Mouse (Mus musculus) MEL (cell line): ENCODE measurements around the gene Zfp553. TPM values are rescaled to one million over a fixed set of nuclear protein-coding genes. Genes with fewer than 3 reads are reported as not detected.

Source experiments
- DNase-seq: peaks from one replicate; pipeline ENCODE4 v3.0.0; 2011; ENCODE audit warnings: low read depth, low spot score
- H3K27ac ChIP-seq: 2 replicates; pipeline ENCODE4 v1.5.1; 2012; ENCODE audit warnings: low read depth, mild to moderate bottlenecking, control low read depth, low read length, moderate library complexity; ENCODE audit not compliant: control insufficient read depth
- H3K27me3 ChIP-seq, 2 experiments: fragments of 150-350 bp in 1 of 2; sonication (generic) in 1 of 2; 2 replicates each; pipeline ENCODE4 v1.6.1; 2012; ENCODE audit warnings: low read length in 2 of 2, mild to moderate bottlenecking in 2 of 2, improper control_type of control experiment in 1 of 2, moderate library complexity in 1 of 2; ENCODE audit not compliant: insufficient read depth in 2 of 2, control insufficient read depth in 1 of 2
- H3K36me3 ChIP-seq, 2 experiments: 2 replicates each; pipeline ENCODE4 v1.6.1; 2012 to 2014; ENCODE audit warnings: low read length in 2 of 2, improper control_type of control experiment in 1 of 2, inconsistent platforms in 1 of 2, mild to moderate bottlenecking in 1 of 2; ENCODE audit not compliant: insufficient read depth in 2 of 2, control insufficient read depth in 1 of 2
- H3K4me1 ChIP-seq, 2 experiments: fragments of 150-350 bp in 1 of 2; sonication (generic) in 1 of 2; 2 replicates each; pipeline ENCODE4 v1.6.1; 2012; ENCODE audit warnings: low read length in 2 of 2, improper control_type of control experiment in 1 of 2, mild to moderate bottlenecking in 1 of 2; ENCODE audit not compliant: insufficient read depth in 2 of 2, control insufficient read depth in 1 of 2
- H3K4me3 ChIP-seq, 2 experiments: fragments of 150-350 bp in 1 of 2; sonication (generic) in 1 of 2; 2 replicates each; pipeline ENCODE4 v1.5.1; 2012; ENCODE audit warnings: low read depth in 2 of 2, low read length in 2 of 2, mild to moderate bottlenecking in 2 of 2, moderate library complexity in 2 of 2, control low read depth in 1 of 2, improper control_type of control experiment in 1 of 2; ENCODE audit not compliant: control insufficient read depth in 1 of 2, insufficient read depth in 1 of 2
- H3K79me2 ChIP-seq: 2 replicates; pipeline ENCODE4 v1.6.1; 2012; ENCODE audit warnings: mild to moderate bottlenecking, low read length, moderate library complexity; ENCODE audit not compliant: control insufficient read depth, poor library complexity, insufficient read depth
- H3K9ac ChIP-seq: 2 replicates; pipeline ENCODE4 v1.6.1; 2012; ENCODE audit warnings: low read depth, mild to moderate bottlenecking, control low read depth, low read length, moderate library complexity; ENCODE audit not compliant: control insufficient read depth, poor library complexity, severe bottlenecking
- H3K9me3 ChIP-seq: fragments of 150-350 bp; sonication (generic); replicated peaks from 2 replicates; pipeline ENCODE4 v1.6.1; 2012; ENCODE audit warnings: mild to moderate bottlenecking, low read length, improper control_type of control experiment, moderate library complexity; ENCODE audit not compliant: insufficient read depth
- BHLHE40 ChIP-seq: IDR thresholded peaks from 2 replicates; pipeline ENCODE4 v1.6.1; 2012; ENCODE audit warnings: low read depth, mild to moderate bottlenecking, inconsistent platforms, low read length, improper control_type of control experiment, borderline replicate concordance
- CHD1 ChIP-seq: IDR thresholded peaks from 2 replicates; pipeline ENCODE4 v1.6.1; 2012; ENCODE audit warnings: low read depth, mild to moderate bottlenecking, inconsistent platforms, low read length, improper control_type of control experiment
- E2F4 ChIP-seq: IDR thresholded peaks from 2 replicates; pipeline ENCODE4 v1.6.1; 2011; ENCODE audit warnings: low read depth, low read length, improper control_type of control experiment, borderline replicate concordance
- ELF1 ChIP-seq: IDR thresholded peaks from 2 replicates; pipeline ENCODE4 v1.6.1; 2014; ENCODE audit warnings: low read depth, mild to moderate bottlenecking, inconsistent platforms, low read length, improper control_type of control experiment, moderate library complexity
- ETS1 ChIP-seq: IDR thresholded peaks from 2 replicates; pipeline ENCODE4 v1.6.1; 2012; ENCODE audit warnings: low read depth, mild to moderate bottlenecking, inconsistent platforms, low read length, improper control_type of control experiment, moderate library complexity
- HCFC1 ChIP-seq: IDR thresholded peaks from 2 replicates; pipeline ENCODE4 v1.6.1; 2012; ENCODE audit warnings: low read depth, mild to moderate bottlenecking, inconsistent platforms, low read length, improper control_type of control experiment, moderate library complexity
- JUND ChIP-seq: IDR thresholded peaks from 2 replicates; pipeline ENCODE4 v1.6.1; 2011; ENCODE audit warnings: low read depth, mild to moderate bottlenecking, improper control_type of control experiment, low read length
- KAT2A ChIP-seq: conservative IDR thresholded peaks from 2 replicates; pipeline ENCODE4 v1.6.1; 2012; ENCODE audit warnings: low read depth, low read length, improper control_type of control experiment, inconsistent platforms
- MAFK ChIP-seq: IDR thresholded peaks from 2 replicates; pipeline ENCODE4 v1.6.1; 2011; ENCODE audit warnings: low read depth, mild to moderate bottlenecking, low read length, improper control_type of control experiment, borderline replicate concordance
- MAZ ChIP-seq: IDR thresholded peaks from 2 replicates; pipeline ENCODE4 v1.6.1; 2012; ENCODE audit warnings: low read depth, mild to moderate bottlenecking, inconsistent platforms, low read length, improper control_type of control experiment
- MEF2A ChIP-seq: IDR thresholded peaks from 2 replicates; pipeline ENCODE4 v1.6.1; 2014; ENCODE audit warnings: low read depth, mild to moderate bottlenecking, inconsistent platforms, low read length, improper control_type of control experiment; ENCODE audit not compliant: poor library complexity, insufficient replicate concordance, severe bottlenecking; ENCODE audit errors: extremely low read depth
- MXI1 ChIP-seq: IDR thresholded peaks from 2 replicates; pipeline ENCODE4 v1.6.1; 2011; ENCODE audit warnings: mild to moderate bottlenecking, low read depth, low read length, improper control_type of control experiment
- MYB ChIP-seq: IDR thresholded peaks from 2 replicates; pipeline ENCODE4 v1.6.1; 2011; ENCODE audit warnings: mild to moderate bottlenecking, low read depth, low read length, improper control_type of control experiment
- MYC ChIP-seq: IDR thresholded peaks from 2 replicates; pipeline ENCODE4 v1.6.1; 2011; ENCODE audit warnings: low read depth, mild to moderate bottlenecking, low read length, improper control_type of control experiment, moderate library complexity
- NELFE ChIP-seq: IDR thresholded peaks from 2 replicates; pipeline ENCODE4 v1.6.1; 2011; ENCODE audit warnings: low read depth, low read length, improper control_type of control experiment
- NRF1 ChIP-seq: IDR thresholded peaks from 2 replicates; pipeline ENCODE4 v1.6.1; 2014; ENCODE audit warnings: low read depth, mild to moderate bottlenecking, inconsistent platforms, low read length, improper control_type of control experiment, moderate library complexity; ENCODE audit not compliant: poor library complexity, insufficient read depth, severe bottlenecking
- POLR2A ChIP-seq, 2 experiments: IDR thresholded peaks; 2 replicates each; pipeline ENCODE4 v1.6.1; 2011 to 2012; ENCODE audit warnings: low read length in 2 of 2, mild to moderate bottlenecking in 2 of 2, control low read depth in 1 of 2, improper control_type of control experiment in 1 of 2, low read depth in 1 of 2, moderate library complexity in 1 of 2; ENCODE audit not compliant: control insufficient read depth in 1 of 2, insufficient read depth in 1 of 2, poor library complexity in 1 of 2
- POLR2AphosphoS2 ChIP-seq: IDR thresholded peaks from 2 replicates; pipeline ENCODE4 v1.6.1; 2011; ENCODE audit warnings: low read length, improper control_type of control experiment
- POLR2AphosphoS5 ChIP-seq: IDR thresholded peaks from 2 replicates; pipeline ENCODE4 v1.6.1; 2012; ENCODE audit warnings: low read depth, borderline replicate concordance, mild to moderate bottlenecking, inconsistent platforms, low read length, moderate library complexity, mixed read lengths
- RAD21 ChIP-seq: IDR thresholded peaks from 2 replicates; pipeline ENCODE4 v1.6.1; 2011; ENCODE audit warnings: mild to moderate bottlenecking, low read depth, low read length, improper control_type of control experiment
- RCOR1 ChIP-seq: IDR thresholded peaks from 2 replicates; pipeline ENCODE4 v1.6.1; 2012; ENCODE audit warnings: low read depth, mild to moderate bottlenecking, inconsistent platforms, low read length, improper control_type of control experiment
- SIN3A ChIP-seq: IDR thresholded peaks from 2 replicates; pipeline ENCODE4 v1.6.1; 2012; ENCODE audit warnings: low read length, improper control_type of control experiment, inconsistent platforms
- SMC3 ChIP-seq: IDR thresholded peaks from 2 replicates; pipeline ENCODE4 v1.6.1; 2011; ENCODE audit warnings: low read depth, low read length, improper control_type of control experiment
- TAL1 ChIP-seq: IDR thresholded peaks from 2 replicates; pipeline ENCODE4 v1.6.1; 2012; ENCODE audit warnings: mild to moderate bottlenecking, inconsistent platforms, low read length, moderate library complexity, mixed read lengths
- TBP ChIP-seq: IDR thresholded peaks from 2 replicates; pipeline ENCODE4 v1.8.0; 2011; ENCODE audit warnings: low read depth, low read length, improper control_type of control experiment
- TCF12 ChIP-seq: IDR thresholded peaks from 2 replicates; pipeline ENCODE4 v1.6.1; 2014; ENCODE audit warnings: low read depth, mild to moderate bottlenecking, inconsistent platforms, low read length, improper control_type of control experiment, moderate library complexity
- UBTF ChIP-seq: IDR thresholded peaks from 2 replicates; pipeline ENCODE4 v1.6.1; 2012; ENCODE audit warnings: low read depth, mild to moderate bottlenecking, inconsistent platforms, low read length, improper control_type of control experiment, moderate library complexity, borderline replicate concordance; ENCODE audit not compliant: insufficient read depth
- USF1 ChIP-seq: IDR thresholded peaks from 2 replicates; pipeline ENCODE4 v1.6.1; 2014; ENCODE audit warnings: low read depth, mild to moderate bottlenecking, inconsistent platforms, low read length, improper control_type of control experiment, moderate library complexity
- USF2 ChIP-seq, 2 experiments: IDR thresholded peaks; 2 replicates each; pipeline ENCODE4 v1.6.1; 2011 to 2012; ENCODE audit warnings: improper control_type of control experiment in 2 of 2, low read length in 2 of 2, borderline replicate concordance in 1 of 2, inconsistent platforms in 1 of 2, low read depth in 1 of 2, mild to moderate bottlenecking in 1 of 2; ENCODE audit not compliant: insufficient read depth in 1 of 2
- ZC3H11A ChIP-seq: IDR thresholded peaks from 2 replicates; pipeline ENCODE4 v1.6.1; 2012; ENCODE audit warnings: low read depth, mild to moderate bottlenecking, inconsistent platforms, low read length, improper control_type of control experiment
- ZKSCAN1 ChIP-seq: IDR thresholded peaks from 2 replicates; pipeline ENCODE4 v1.6.1; 2012; ENCODE audit warnings: low read depth, mild to moderate bottlenecking, inconsistent platforms, low read length, improper control_type of control experiment, moderate library complexity
- ZMIZ1 ChIP-seq: IDR thresholded peaks from 2 replicates; pipeline ENCODE4 v1.6.1; 2012; ENCODE audit warnings: low read depth, mild to moderate bottlenecking, inconsistent platforms, low read length, improper control_type of control experiment, moderate library complexity
- ZNF384 ChIP-seq: IDR thresholded peaks from 2 replicates; pipeline ENCODE4 v1.6.1; 2012; ENCODE audit warnings: low read depth, mild to moderate bottlenecking, inconsistent platforms, low read length, improper control_type of control experiment
- polyA plus RNA-seq, 2 experiments: library from polyadenylated mRNA; stranded (reverse) in 1 of 2; unstranded in 1 of 2; fragments of >175 nt in 1 of 2; fragments of >200 nt in 1 of 2; gene quantifications; 2 replicates each; pipeline versions ENCODE4 v1.2.1 to v1.2.4; 2012; ENCODE audit warnings: low replicate concordance in 2 of 2, low read depth in 1 of 2; ENCODE audit not compliant: insufficient read length in 2 of 2, insufficient read depth in 1 of 2, missing spikeins in 1 of 2
- total RNA-seq: library from RNA; depleted of rRNA; stranded (reverse); fragments of 300-350 nt; gene quantifications from 2 replicates; pipeline ENCODE4 v1.2.3, GENCODE M21; 2012

Gene Zfp553
- total and polyA plus RNA-seq, 3 experiments: 14.6 to 19.0 TPM; not detected in 1

GRCm38 (mm10) chr7:127183345-127183744 is 49.5 kb upstream of the Zfp553 start (continued):
- peak; percentile 96 for TF ChIP-seq RCOR1
- no peak for TF ChIP-seq POLR2AphosphoS5
- TF ChIP-seq USF2 (IDR thresholded peaks at IDR 0.05; ENCODE audit: borderline replicate concordance in 1 of 2, insufficient read depth in 1 of 2, low read depth in 1 of 2, low read length in 2 of 2): no peak
- peak; percentile 99 for TF ChIP-seq MYB
- peak; percentile 73 for TF ChIP-seq BHLHE40

GRCm38 (mm10) chr7:127183828-127184227 is 49.0 kb upstream of the Zfp553 start:
- Histone ChIP-seq H3K9ac (peak overlapping the region; percentile 60), H3K27ac (peak overlapping the region; percentile 92), H3K27me3 (no peaks in the 10 kb centered on the region), H3K36me3 (peaks cover 0 to 50% of the 10 kb centered on the region in 2 experiments; a peak in 2 of 4 replicates), H3K9me3 (no peaks in the 10 kb centered on the region), H3K4me1 (peaks cover 36 to 45% of the 10 kb centered on the region in 2 experiments), H3K4me3 (peak overlapping the region; percentile 28 to 29), H3K79me2 (no peaks in the 10 kb centered on the region; the same call in 1 of the 2 replicates)
- peak; percentile 92 for DNase-seq
- TF ChIP-seq JUND: no peak
- peak in 1 of 2 experiments; percentile 27; a peak in 1 of 4 replicates for TF ChIP-seq POLR2A (IDR thresholded peaks at IDR 0.05; ENCODE audit: control insufficient read depth in 1 of 2, insufficient read depth in 1 of 2, low read depth in 1 of 2, low read length in 2 of 2, poor library complexity in 1 of 2)
- 0 out of 2 replicates have a peak, but pooled peaks have one; percentile 6 for TF ChIP-seq MAZ
- no peak for TF ChIP-seq MEF2A
- no peak for TF ChIP-seq NRF1
- no peak for TF ChIP-seq MYB
- no peak; the same call in 1 of the 2 replicates for TF ChIP-seq MYC
- peak; percentile 41 for TF ChIP-seq TCF12
- TF ChIP-seq RCOR1: no peak; the same call in 1 of the 2 replicates
- TF ChIP-seq E2F4: no peak
- TF ChIP-seq MAFK: no peak
- TF ChIP-seq NELFE: no peak
- TF ChIP-seq POLR2AphosphoS2: no peak
- peak; percentile 67 for TF ChIP-seq SMC3
- TF ChIP-seq HCFC1: 0 out of 2 replicates have a peak, but pooled peaks have one; percentile 29
- no peak for TF ChIP-seq ZKSCAN1
- TF ChIP-seq ELF1: peak; percentile 39; the same call in 1 of the 2 replicates
- no peak for TF ChIP-seq TAL1
- TF ChIP-seq UBTF: no peak
- TF ChIP-seq ETS1: peak; percentile 76
- TF ChIP-seq ZNF384: no peak; the same call in none of the 2 replicates
- TF ChIP-seq ZMIZ1: no peak
- TF ChIP-seq BHLHE40: peak; percentile 26; the same call in 1 of the 2 replicates
- TF ChIP-seq POLR2AphosphoS5: no peak
- TF ChIP-seq SIN3A: no peak; the same call in 1 of the 2 replicates
- TF ChIP-seq RAD21: peak; percentile 36
- TF ChIP-seq CHD1: 0 out of 2 replicates have a peak, but pooled peaks have one; percentile 66
- TF ChIP-seq ZC3H11A: peak; percentile 45
- no peak; the same call in 1 of the 2 replicates for TF ChIP-seq TBP
- peak; percentile 40; the same call in 1 of the 2 replicates for TF ChIP-seq KAT2A
- peak; percentile 28; the same call in 1 of the 2 replicates for TF ChIP-seq MXI1
- TF ChIP-seq USF1: no peak
